Mouse (Mus musculus) mammary gland, adult 2 months (tissue): ENCODE data around the gene Vmn1r230. TPM values are rescaled to one million over a fixed set of nuclear protein-coding genes. Genes with fewer than 3 reads are reported as not detected.

Source experiments
- polyA plus RNA-seq: library from polyadenylated mRNA; depleted of rRNA; stranded (reverse); fragments of >200 nt; gene quantifications from 2 replicates; pipeline ENCODE4 v1.2.3, GENCODE M21; 2012; ENCODE audit warnings: low replicate concordance; rRNA removed

The Vmn1r230 gene
- polyA plus RNA-seq = not detected in 2 replicates

GRCm38 (mm10) chr17:20840144-20840543 is at the start of gene Vmn1r230:
TSS of gene Vmn1r230 (plus strand) at chr17:20840444.

DNA sequence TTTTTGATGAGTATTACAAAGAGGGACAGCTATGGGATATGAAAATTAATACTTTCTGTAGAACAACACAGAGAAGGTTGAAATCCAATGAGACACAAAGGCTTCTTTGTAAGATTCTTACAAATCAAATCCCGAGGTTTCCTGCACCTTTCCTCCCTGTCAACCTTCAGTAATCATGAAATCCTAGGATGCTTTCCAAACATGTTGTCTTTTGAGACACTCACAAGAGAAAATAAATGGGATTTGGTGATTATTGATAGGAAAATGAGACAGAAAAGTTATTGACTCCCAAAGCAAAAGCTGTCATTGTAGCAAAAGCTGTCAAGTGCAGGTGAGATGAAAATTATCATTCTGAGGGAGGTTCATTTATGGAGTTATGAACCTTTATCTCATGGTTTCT is 29.0 kb upstream of the Vmn1r230 start, which contains the start of gene Vmn1r229:
Gene Vmn1r229 (plus strand): TSS at position 301 of the 400 bp plus-strand sequence.

Other genes starting within 250 kb of the Vmn1r230 start
- not detected in 2 replicates for gene Vmn2r110, start 244.0 kb upstream of the Vmn1r230 start, polyA plus RNA-seq
- gene Fpr-rs3, start 215.6 kb upstream of the Vmn1r230 start, polyA plus RNA-seq = not detected in 2 replicates
- gene Vmn1r226, start 157.6 kb upstream of the Vmn1r230 start, polyA plus RNA-seq = not detected in 2 replicates
- gene Vmn1r227, start 110.6 kb upstream of the Vmn1r230 start, polyA plus RNA-seq = not detected in 2 replicates
- not detected in 2 replicates for gene Vmn1r228, start 54.3 kb upstream of the Vmn1r230 start, polyA plus RNA-seq
- not detected in 2 replicates for gene Vmn1r229, start 28.9 kb upstream of the Vmn1r230 start, polyA plus RNA-seq
- gene Vmn1r231, start 64.6 kb downstream of the Vmn1r230 start, polyA plus RNA-seq = not detected in 2 replicates
- not detected in 2 replicates for gene Vmn1r232, start 79.3 kb downstream of the Vmn1r230 start, polyA plus RNA-seq
- 148 and 218 TPM in 2 replicates for gene Ppp2r1a, start 104.9 kb downstream of the Vmn1r230 start, polyA plus RNA-seq
- not detected in 2 replicates for gene Vmn1r233, start 156.0 kb downstream of the Vmn1r230 start, polyA plus RNA-seq
- 1.3 and 3.4 TPM in 2 replicates for gene Zfp160, start 168.5 kb downstream of the Vmn1r230 start, polyA plus RNA-seq